Mouse (Mus musculus) intestine, postnatal 0 days (tissue): ENCODE measurements around the gene Irf3. TPM values are rescaled to one million over a fixed set of nuclear protein-coding genes. Genes with fewer than 3 reads are reported as not detected.
A peak's percentile ranks its signal among the peaks of the same experiment; 100 is the strongest.

Experiments used
- ATAC-seq: fragments of 200-750 bp; cut with Nextera tagmentation; 2 replicates; pipeline ENCODE4 v1.8.0; 2017; ENCODE audit warnings: mild to moderate bottlenecking, moderate TSS enrichment, moderate library complexity
- H3K27ac ChIP-seq: fragments of 300-500 bp; sonication (generic); 2 replicates; pipeline ENCODE4 v1.5.1; 2014; ENCODE audit warnings: mild to moderate bottlenecking, low read depth, low read length, moderate library complexity
- H3K27me3 ChIP-seq: fragments of 300-500 bp; sonication (generic); replicated peaks from 2 replicates; pipeline ENCODE4 v1.6.1; 2014; ENCODE audit warnings: low read length, mixed read lengths; ENCODE audit not compliant: control insufficient read depth, insufficient read depth
- H3K36me3 ChIP-seq: fragments of 300-500 bp; sonication (generic); 2 replicates; pipeline ENCODE4 v1.6.1; 2014; ENCODE audit warnings: mild to moderate bottlenecking, moderate library complexity; ENCODE audit not compliant: control insufficient read depth, insufficient read depth
- H3K4me1 ChIP-seq: fragments of 300-500 bp; sonication (generic); replicated peaks from 2 replicates; pipeline ENCODE4 v1.6.1; 2014; ENCODE audit warnings: antibody characterized with exemption, low read length, mixed read lengths; ENCODE audit not compliant: control insufficient read depth, insufficient read depth
- H3K4me2 ChIP-seq: fragments of 300-500 bp; sonication (generic); replicated peaks from 2 replicates; pipeline ENCODE4 v1.6.1; 2014; ENCODE audit warnings: low read depth, mild to moderate bottlenecking, moderate library complexity
- H3K4me3 ChIP-seq: fragments of 300-500 bp; sonication (generic); 2 replicates; pipeline ENCODE4 v1.5.1; 2014; ENCODE audit warnings: low read depth, low read length
- H3K9ac ChIP-seq: fragments of 300-500 bp; sonication (generic); 2 replicates; pipeline ENCODE4 v1.6.1; 2014; ENCODE audit warnings: mild to moderate bottlenecking, low read depth, low read length
- H3K9me3 ChIP-seq: fragments of 300-500 bp; sonication (generic); 2 replicates; pipeline ENCODE4 v1.6.1; 2016; ENCODE audit warnings: mixed run types; ENCODE audit not compliant: control insufficient read depth
- CTCF ChIP-seq: sonication (generic); IDR thresholded peaks from 2 replicates; pipeline ENCODE4 v1.5.1; 2016; ENCODE audit warnings: low read depth, mild to moderate bottlenecking, control low read depth, antibody characterized with exemption, moderate library complexity
- WGBS: fragments of 180-500 bp; shearing (Covaris S2); extraction: QIAGEN DNeasy Blood & Tissue Kit; methylation state at CpG from one replicate; pipeline ENCODE4 v1.1.7; 2014; 5-methylcytosine and 5-hydroxymethylcytosine counted together
- polyA plus RNA-seq: library from polyadenylated mRNA; unstranded; fragments of >200 nt; fragmentation: Nextera tagmentation; extraction: Ambion mirVana; gene quantifications from 2 replicates; pipeline ENCODE4 v1.2.1, GENCODE M21; 2015

Irf3 gene
- polyA plus RNA-seq, 1 experiment from 2014 or later: 53.2 TPM

DNA sequence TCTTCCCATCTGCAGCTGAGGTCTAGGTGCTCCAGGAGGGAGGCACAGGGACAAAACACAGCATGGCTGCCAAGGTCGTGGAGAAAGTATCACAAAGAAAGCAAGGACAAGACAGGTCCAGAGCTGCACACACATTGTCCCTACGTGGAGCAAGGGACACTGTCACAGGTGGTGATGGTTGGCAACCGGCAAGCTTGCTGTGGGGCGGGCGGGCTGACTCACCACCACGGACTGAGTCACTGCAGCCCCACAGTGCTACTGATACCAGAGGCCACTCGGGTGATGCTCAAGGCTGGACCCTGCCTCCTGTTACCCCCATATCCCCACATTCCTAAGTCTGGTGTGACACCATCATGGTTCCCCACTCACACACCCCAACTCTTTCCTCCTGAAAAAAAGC lies 5.0 kb downstream of the Irf3 start:
- no peak overlapping the region for H3K9ac ChIP-seq
- 75% methylated on average over 7 of the region's 7 CpGs for WGBS
- no peaks in the 10 kb centered on the region for H3K4me1 ChIP-seq
- no peak for ATAC-seq
- TF ChIP-seq CTCF: no peak
- H3K9me3 ChIP-seq: no peaks in the 10 kb centered on the region
- no peak overlapping the region for H3K4me3 ChIP-seq
- no peak overlapping the region for H3K27ac ChIP-seq
- no peaks in the 10 kb centered on the region for H3K27me3 ChIP-seq
- H3K36me3 ChIP-seq: peaks cover 76% of the 10 kb centered on the region
- H3K4me2 ChIP-seq: no peak overlapping the region

DNA sequence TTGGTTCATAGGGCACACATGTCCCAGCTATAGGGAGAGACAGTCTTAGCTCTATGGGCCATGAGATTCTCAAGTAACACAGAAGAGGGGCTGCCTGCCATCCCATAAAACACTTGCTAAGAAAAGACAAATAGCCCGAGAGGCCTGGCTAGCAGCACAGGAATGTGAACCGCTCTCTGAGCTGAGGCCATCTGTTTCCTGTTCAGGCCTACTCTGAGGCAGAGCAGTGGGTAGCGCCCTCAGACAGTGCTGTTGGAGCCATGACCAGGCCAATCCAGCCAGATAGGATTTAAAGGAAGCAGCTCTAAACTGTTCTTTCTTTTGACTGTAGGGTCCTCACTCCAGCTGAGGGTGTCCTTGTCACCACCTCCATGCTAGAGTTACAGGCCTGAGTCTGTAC lies 7.1 kb downstream of the Irf3 start:
- TF ChIP-seq CTCF: no peak
- H3K27ac ChIP-seq: no peak overlapping the region

DNA sequence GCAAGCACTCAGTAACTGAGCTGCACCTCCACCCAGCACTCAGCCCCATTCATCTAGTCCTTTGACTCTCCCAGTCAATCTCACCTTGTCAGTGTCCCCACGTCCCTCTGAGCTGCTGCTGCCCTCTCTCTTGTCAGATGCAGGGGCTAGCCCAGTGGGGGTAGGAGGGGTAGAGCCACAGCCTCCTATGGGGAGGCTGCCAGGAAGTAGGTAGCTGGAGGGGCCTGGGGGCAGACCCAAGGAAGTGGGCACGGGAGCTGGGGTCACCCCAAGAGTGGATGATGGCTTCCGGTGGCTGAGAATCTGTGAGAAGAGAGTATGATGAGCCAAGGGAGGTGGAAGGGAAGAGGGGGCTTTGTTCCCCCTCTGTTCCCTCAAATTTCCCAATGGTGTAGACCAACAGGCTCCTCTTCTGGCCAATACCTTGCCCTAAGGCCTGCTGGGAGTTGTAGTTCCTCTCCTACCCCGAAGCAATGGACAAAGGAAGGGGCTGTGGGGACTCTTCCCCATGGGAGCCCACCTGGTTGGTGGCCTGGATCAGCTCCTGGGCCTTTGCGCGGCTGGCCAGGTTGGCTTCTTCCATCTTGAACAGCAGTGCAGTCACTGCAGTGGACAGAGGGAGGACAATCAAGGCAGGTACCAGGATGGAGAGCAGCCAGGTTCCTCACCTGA lies 8.0 kb downstream of the Irf3 start:
- Histone ChIP-seq H3K4me3 (no peak overlapping the region), H3K9ac (no peak overlapping the region), H3K4me2 (no peak overlapping the region), H3K4me1 (no peaks in the 10 kb centered on the region), H3K27ac (no peak overlapping the region), H3K36me3 (peaks cover 99% of the 10 kb centered on the region), H3K27me3 (no peaks in the 10 kb centered on the region), H3K9me3 (no peaks in the 10 kb centered on the region)
- no peak for TF ChIP-seq CTCF
- no peak for ATAC-seq
- WGBS: 86% methylated on average over 6 of the region's 6 CpGs

More for the DNA sequence above, 7.1 kb downstream of the Irf3 start:
- Histone ChIP-seq H3K4me1 (no peaks in the 10 kb centered on the region), H3K36me3 (peaks cover 97% of the 10 kb centered on the region), H3K9me3 (no peaks in the 10 kb centered on the region), H3K27me3 (no peaks in the 10 kb centered on the region), H3K9ac (no peak overlapping the region), H3K4me2 (no peak overlapping the region), H3K4me3 (no peak overlapping the region)
- ATAC-seq: no peak
- 53% methylated on average over 3 of the region's 3 CpGs for WGBS

DNA sequence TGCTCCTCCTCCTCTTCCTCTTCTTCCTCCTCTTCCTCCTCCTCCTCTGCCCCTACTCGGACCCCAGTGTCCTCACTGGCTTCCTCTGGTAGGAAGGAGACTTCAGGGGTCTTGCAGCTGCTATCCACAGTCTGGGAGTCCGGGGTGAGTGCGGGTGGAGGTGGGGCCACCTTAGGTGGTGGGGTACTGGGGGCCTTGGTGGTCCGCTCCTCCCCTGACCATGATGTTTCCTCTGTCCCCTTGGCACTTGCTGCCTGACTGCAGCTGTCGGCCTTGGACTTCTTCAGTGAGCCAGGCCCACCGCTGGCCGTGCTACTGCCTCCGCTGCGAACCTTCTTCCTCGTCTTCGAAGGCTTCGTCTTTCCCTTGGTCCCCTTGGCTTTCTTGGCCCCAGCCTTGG lies 9.1 kb downstream of the Irf3 start:
- ATAC-seq: no peak
- TF ChIP-seq CTCF: no peak
- Histone ChIP-seq H3K9me3 (no peaks in the 10 kb centered on the region), H3K27ac (no peak overlapping the region), H3K36me3 (peaks cover 93% of the 10 kb centered on the region), H3K4me1 (no peaks in the 10 kb centered on the region), H3K9ac (no peak overlapping the region), H3K4me2 (no peak overlapping the region), H3K27me3 (no peaks in the 10 kb centered on the region), H3K4me3 (no peak overlapping the region)
- WGBS: 94% methylated on average over 12 of the region's 12 CpGs

DNA sequence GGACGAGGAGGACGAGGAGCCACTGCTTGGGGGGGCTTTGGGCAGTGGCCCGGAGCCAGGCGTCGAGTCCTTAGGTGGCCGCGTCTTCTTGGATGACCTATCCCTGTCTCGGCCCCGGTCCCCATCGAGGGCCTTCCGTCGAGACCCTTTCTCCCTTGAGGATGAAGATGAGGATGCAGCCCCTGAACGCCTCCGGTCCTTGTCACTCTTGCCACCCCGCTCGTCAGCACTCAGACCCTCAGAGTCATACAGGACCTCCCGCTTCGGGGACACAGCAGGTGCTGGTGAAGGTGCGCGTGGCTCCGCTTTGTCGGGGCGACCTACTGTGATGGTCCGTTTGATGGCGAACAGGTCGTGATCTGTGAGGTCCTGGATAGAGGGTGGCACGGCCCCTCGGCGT lies 9.7 kb downstream of the Irf3 start:
- H3K27ac ChIP-seq: peak overlapping the region; percentile 7; the same call in 1 of the 2 replicates

DNA sequence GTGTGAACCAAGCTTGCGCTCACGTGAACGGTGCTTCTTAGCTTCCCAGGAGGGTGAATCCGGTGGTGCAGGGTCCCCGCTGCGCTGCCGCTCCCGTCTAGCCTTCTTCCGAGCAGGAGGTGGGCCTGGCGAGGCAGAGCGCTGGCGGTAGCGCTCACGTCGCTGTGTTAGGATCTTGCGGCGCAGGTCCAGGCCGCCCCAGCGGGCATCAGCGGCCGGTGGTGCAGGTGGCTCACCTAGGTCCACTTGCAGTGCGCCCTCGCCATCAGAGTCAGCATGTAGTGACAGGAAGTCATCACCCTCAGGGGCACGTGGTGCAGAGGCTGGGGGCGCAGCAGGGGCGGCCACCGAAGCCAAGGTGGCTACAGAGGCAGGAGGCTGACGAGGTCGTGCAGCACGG lies 10.4 kb downstream of the Irf3 start:
- TF ChIP-seq CTCF: no peak
- H3K36me3 ChIP-seq: peaks cover 93% of the 10 kb centered on the region
- H3K9ac ChIP-seq: no peak overlapping the region
- no peaks in the 10 kb centered on the region for H3K4me1 ChIP-seq
- WGBS: 95% methylated on average over 30 of the region's 30 CpGs
- no peaks in the 10 kb centered on the region for H3K27me3 ChIP-seq
- no peak overlapping the region for H3K4me2 ChIP-seq
- H3K9me3 ChIP-seq: no peaks in the 10 kb centered on the region
- 0 out of 2 replicates have a peak overlapping the region, but pooled peaks have one; percentile 7 for H3K27ac ChIP-seq
- no peak for ATAC-seq
- no peak overlapping the region for H3K4me3 ChIP-seq

More for the DNA sequence above, 9.7 kb downstream of the Irf3 start:
- no peaks in the 10 kb centered on the region for H3K9me3 ChIP-seq
- no peak overlapping the region for H3K4me2 ChIP-seq
- no peak for ATAC-seq
- H3K4me1 ChIP-seq: no peaks in the 10 kb centered on the region
- H3K36me3 ChIP-seq: peaks cover 93% of the 10 kb centered on the region
- no peaks in the 10 kb centered on the region for H3K27me3 ChIP-seq
- 95% methylated on average over 29 of the region's 29 CpGs for WGBS
- H3K9ac ChIP-seq: no peak overlapping the region
- no peak overlapping the region for H3K4me3 ChIP-seq
- no peak for TF ChIP-seq CTCF
